Mouse (Mus musculus) v-Abl transformed pro-B cells (cell line): Measurements from ENCODE around the gene Cdc42se1.

ENCODE experiments used
- in situ Hi-C, 2 experiments: fragments of 400-800 bp; cut with MboI; formaldehyde crosslinking; loops; one replicate each; pipeline ENCODE4 v1.15.1; 2025; ENCODE audit not compliant: unreplicated experiment in 2 of 2

The Cdc42se1 gene

GRCm38 (mm10) chr3:95228148-95228893 lies at the start of gene Cdc42se1:
TSS of gene Cdc42se1 (plus strand) at chr3:95228732.
- in situ Hi-C loops, result no loop called here

DNA sequence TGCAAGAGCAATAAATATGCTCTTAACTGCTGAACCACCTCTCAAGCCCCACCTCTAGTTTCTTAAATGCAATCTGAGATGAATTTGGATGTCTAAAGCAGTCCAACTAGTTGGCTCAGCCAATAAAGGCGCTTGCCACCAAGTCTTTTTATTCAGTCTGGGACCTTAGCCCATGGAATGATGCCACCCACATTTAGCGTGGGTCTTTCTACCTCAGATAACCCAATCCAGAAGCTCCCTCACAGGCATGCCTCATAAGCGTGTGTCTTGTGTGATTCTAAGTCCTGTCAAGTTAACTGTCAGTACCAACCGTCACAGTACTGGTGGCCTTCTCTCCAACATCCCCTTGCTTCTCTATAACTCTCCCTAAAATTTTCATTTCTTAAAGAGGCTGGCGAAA lies 49.6 kb upstream of the Cdc42se1 start:
- in situ Hi-C loops, result no loop called here

GRCm38 (mm10) chr3:95179890-95180289 lies 48.6 kb upstream of the Cdc42se1 start:
- in situ Hi-C loops, result no loop called here

DNA sequence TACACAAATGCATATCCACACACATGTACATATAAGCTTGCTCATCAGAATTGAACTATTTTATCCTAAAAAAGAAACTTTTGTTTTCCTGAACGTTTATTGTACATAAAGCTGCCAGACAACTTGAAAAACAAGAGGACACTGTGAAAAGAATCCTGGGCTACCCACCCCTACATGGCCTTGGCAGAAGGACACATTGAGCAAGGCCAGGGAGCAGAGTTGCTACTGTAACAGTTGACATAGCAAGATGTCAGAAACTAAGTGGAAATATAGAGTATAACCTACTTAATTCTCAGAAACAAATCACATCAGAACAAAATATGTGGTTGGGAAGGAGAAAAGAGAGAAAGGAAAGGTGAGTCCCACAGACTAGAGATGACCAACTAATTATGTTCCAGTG lies 46.7 kb upstream of the Cdc42se1 start:
- in situ Hi-C loops, result no loop called here

DNA sequence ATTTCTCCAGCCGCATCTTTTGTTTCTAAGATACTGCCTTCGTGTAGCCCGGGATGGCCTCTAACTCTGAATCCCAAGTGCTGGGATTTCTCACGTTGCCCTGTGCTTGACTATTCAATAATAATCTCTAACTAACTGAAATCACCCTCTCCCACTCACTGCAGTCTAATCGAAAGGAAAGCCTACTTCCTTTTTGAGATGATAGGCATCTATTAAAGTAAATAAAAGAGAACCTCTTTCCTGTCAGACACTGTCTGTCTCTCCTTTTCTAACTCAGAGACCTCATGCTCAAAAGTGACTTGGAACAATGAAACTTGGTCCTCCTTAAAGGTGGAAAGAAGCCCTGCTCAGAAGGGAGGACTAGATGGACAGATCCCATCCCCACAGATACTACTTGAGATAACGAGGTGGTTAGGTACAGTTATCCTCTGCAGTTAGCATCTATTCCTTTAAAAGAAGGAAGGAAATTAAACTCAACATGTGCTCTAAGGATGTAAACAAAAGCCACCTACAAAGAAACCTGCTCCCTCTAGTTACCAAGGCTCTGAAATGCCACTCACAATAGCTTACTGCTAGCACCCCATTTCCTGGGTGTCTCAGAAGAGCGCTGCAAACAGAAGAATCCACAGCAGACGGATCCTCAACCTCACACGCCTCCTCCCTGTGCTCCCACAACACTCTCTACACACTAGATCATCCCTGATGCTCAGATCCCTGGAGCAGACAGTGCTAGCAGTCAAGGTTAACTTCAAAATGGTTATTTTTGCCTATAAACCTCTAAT lies 43.5 kb upstream of the Cdc42se1 start:
- in situ Hi-C loops, result no loop called here

GRCm38 (mm10) chr3:95186100-95186499 lies 42.4 kb upstream of the Cdc42se1 start:
- in situ Hi-C loops, result no loop called here

GRCm38 (mm10) chr3:95186888-95187287 lies 41.6 kb upstream of the Cdc42se1 start:
- in situ Hi-C loops, result no loop called here

DNA sequence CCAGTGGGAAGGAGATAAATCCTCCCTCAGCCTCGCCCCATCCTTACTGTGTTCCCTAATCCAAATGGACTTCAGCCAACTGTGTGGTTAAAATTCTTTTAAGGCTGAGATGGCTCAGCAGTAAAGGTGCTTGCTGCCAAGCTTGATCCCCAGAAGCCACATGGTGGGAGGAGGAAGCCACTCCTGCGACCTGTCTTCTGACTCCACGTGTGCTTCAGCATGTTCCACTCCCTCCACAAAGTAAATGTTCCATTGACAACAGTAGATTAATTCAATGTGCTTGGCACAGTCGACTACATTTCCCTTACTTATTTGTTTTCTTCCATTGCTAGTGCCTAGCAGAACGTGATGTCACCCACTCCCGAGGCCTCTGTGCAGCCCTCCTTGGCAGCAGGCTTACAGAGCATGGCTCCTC lies 33.8 kb upstream of the Cdc42se1 start:
- in situ Hi-C loops, result no loop called here

GRCm38 (mm10) chr3:95195772-95196171 lies 32.8 kb upstream of the Cdc42se1 start:
- in situ Hi-C loops, result no loop called here

GRCm38 (mm10) chr3:95199101-95199500 lies 29.4 kb upstream of the Cdc42se1 start:
- in situ Hi-C loops, result no loop called here

DNA sequence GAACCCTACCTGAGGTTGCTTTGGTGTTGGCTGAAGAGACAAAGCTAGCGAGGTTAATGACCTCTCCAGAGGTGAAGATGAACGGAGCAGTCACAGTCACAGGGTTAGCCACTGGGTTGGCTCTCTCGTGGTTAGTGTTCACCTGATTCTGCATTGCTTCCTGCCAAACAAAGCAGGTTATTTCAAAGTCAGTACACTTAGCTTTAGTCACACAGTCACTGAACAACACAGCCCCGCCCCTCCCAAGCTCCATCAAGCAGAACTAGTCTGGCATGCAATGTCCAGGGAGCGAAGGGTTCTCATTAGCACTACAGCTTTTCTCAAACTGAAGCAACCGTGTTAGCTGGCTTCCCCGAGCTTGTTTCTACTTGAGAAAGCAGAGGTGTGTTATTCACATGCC lies 28.4 kb upstream of the Cdc42se1 start:
- in situ Hi-C loops, result no loop called here

DNA sequence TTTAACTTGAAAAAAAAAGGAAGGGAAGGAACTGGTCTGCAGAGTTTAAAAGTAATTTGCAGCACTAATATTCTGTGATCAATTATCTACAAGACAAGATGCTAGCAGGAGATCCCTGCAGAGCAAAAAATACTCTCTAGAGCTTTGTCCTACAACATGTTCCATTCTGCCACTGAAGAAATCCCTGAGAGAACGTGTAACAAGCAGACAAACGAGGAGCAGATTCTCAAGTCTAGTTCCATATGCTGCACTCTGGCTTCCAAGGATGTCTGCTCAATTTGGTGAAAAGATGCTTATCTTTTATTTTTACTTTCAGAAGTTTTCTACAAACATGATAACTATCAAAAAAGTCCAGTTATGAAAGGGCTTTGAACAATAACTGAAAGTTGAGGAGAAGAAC lies 28.0 kb upstream of the Cdc42se1 start:
- in situ Hi-C loops, result no loop called here

- in situ Hi-C loops, result no loop called here
Observed at GRCm38 (mm10) chr3:95203880-95204279, 24.7 kb upstream of the Cdc42se1 start.

GRCm38 (mm10) chr3:95208286-95208685 lies 20.2 kb upstream of the Cdc42se1 start:
- in situ Hi-C loops, result no loop called here

GRCm38 (mm10) chr3:95210585-95210984 lies 17.9 kb upstream of the Cdc42se1 start:
- in situ Hi-C loops, result loop anchor here (5.0 kb wide), 1 partner anchor 57 kb away; no protein-coding TSS in a partner anchor

DNA sequence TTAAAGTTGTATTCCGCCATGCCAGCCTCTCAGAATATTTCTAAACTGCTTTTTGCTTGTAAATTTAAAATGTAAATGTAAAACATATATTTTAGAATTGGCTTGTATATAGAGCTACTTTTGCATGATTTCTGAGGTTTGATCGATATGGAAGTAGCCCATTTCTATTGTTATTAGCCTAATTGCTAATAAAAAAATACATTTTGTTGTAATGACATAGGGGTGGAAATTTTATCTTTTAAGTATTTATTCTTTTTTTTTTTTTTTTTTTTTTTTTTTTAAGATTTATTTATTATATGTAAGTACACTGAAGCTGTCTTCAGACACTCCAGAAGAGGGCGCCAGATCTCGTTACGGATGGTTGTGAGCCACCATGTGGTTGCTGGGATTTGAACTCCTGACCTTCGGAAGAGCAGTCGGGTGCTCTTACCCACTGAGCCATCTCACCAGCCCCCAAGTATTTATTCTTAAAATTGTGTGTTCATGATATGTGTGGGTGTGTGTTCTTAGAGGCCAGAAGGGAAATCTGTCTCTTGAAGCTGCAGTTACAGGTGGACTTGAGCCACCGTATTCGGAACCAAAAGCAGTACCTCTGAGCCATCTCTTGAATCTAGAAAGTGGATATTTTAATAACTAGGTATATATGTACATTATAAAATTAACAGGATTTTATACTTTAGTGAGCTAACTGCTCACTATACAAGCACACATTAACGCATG lies 15.5 kb upstream of the Cdc42se1 start:
- in situ Hi-C loops, result loop anchor here (5.0 kb wide), 1 partner anchor 54 kb away; no protein-coding TSS in a partner anchor

DNA sequence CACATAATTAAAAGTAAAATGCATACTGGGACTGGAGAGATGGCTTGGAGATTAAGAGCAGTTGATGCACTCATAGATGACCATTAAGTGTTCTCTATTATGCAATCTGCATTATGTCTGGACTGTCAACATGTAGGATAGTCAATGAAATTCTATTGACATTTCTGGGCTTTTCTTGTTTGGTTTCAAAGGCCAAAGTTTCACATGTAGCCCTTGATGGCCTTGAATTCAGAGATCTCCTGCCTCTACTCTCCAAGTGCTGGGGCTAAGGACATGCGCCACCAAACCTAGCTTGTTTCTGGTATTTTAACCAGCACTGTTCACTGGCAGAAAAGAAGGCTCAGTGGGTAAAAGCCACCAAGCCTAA lies 14.9 kb upstream of the Cdc42se1 start:
- in situ Hi-C loops, result loop anchor here (5.0 kb wide), 1 partner anchor 54 kb away; no protein-coding TSS in a partner anchor

DNA sequence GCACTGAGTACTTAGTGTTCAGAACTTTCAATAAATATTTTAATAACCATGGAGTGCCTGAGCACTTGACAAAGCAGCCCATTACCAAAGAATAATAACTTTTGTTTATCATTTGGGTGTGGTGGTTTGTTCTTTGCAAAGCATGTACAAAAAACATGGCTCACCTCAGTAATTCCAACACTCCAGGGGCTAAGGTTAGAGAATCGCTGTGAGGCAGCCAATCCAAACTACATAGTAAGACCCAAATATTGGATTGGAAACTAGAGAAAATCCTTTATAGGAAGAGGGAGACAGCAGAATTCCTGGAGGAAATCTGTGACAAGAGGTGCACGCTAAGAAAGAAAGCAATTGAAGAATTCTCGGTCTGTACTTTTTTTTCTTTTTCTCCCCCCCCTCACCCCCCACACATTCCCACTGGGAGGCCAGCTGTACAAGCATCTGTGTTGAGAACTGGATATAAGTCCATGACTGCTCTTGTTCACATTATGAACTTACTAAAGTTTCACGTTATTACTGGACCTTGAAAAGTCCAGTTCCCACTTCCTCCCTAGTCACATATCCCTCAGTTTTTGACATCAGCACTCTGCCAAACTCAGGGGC lies 11.8 kb upstream of the Cdc42se1 start:
- in situ Hi-C loops, result loop anchor here (5.0 kb wide), 2 partner anchors 74 to 606 kb away; partner anchors contain the start of gene Tnfaip8l2 (in 1 of the 2)

DNA sequence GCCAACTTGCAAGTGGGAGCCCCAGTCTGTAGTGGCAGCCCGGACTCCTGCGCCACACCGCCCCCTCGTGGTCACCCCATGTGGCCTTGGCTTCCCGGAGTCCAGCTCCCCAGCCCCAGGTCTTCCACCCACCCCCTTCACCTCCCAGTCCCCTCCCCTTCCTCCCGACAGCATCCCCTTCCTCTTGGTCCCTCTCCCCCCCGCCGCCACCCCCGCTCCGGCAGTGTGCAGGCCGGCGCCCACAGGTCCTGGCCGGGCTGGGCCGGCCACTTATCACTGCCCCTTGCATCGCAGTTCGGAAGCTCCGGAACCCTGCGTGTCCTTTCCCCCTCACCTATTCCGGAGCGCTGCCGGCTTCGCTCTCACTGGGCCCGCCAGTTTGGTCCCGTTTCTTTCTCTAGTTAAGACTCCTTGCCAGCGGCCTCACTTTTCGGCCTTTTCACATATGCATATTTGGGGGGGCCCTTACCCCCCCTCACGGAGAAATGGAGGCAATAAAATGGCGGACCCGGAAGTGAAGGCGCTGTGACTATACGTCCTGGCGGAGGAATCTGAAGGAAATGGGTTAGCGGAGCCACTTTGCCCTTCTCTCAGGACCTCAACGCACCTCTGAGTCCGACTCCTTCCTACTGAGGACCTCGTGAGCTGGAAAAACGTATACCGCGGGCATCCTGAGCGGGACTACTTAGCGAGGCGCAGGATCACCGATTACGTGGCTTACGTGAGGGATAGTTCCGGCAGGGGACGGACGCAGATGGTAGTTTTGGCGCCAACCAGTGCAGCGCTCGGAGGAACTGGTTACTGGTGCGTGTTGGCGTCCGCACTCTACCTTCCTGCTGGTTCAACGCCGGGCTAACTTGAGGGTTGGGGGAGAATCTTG lies 11.0 kb upstream of the Cdc42se1 start, which contains the start of gene Gabpb2:
Gene Gabpb2 (minus strand): TSS at position 662 of the 880 bp plus-strand sequence.
- in situ Hi-C loops, result loop anchor here (5.0 kb wide), 2 partner anchors 75 to 605 kb away; partner anchors contain the start of gene Tnfaip8l2 (in 1 of the 2)
